Mouse (Mus musculus): ENCODE results near the gene Nkd1. TPM values are rescaled to one million over a fixed set of nuclear protein-coding genes. Genes with fewer than 3 reads are reported as not detected.

Nkd1 gene
- polyA plus RNA-seq, 1 experiment from 2014 or later = 35.8 TPM

GRCm38 (mm10) chr8:88574975-88575374 lies 53.8 kb downstream of the Nkd1 start:
- H3K27ac ChIP-seq (ENCODE audit: low read depth) = no peak overlapping the region
- no peaks in the 10 kb centered on the region for H3K9me3 ChIP-seq (ENCODE audit: control insufficient read depth, low read length)
- peaks cover 5% of the 10 kb centered on the region; the same call in 1 of the 2 replicates for H3K36me3 ChIP-seq (ENCODE audit: control insufficient read depth, insufficient read depth, low read length)
- no peak overlapping the region for H3K4me2 ChIP-seq (ENCODE audit: low read length)
- H3K4me1 ChIP-seq (replicated peaks; ENCODE audit: control insufficient read depth, insufficient read depth, low read length) = peaks cover 43% of the 10 kb centered on the region
- H3K9ac ChIP-seq (ENCODE audit: low read length) = no peak overlapping the region
- DNase-seq (ENCODE audit: low spot score) = no peak
- 79% methylated on average over 5 of the region's 5 CpGs for WGBS
- H3K27me3 ChIP-seq (replicated peaks; ENCODE audit: control insufficient read depth, insufficient read depth, low read length) = no peaks in the 10 kb centered on the region
- no peak for ATAC-seq (replicated peaks; ENCODE audit: low FRiP score, low TSS enrichment, low read depth)
- no peak overlapping the region for H3K4me3 ChIP-seq (ENCODE audit: low read depth, low read length)

- Histone ChIP-seq H3K36me3 (ENCODE audit: control insufficient read depth, insufficient read depth, low read length) (peaks cover 5% of the 10 kb centered on the region; the same call in 1 of the 2 replicates), H3K9ac (ENCODE audit: low read length) (no peak overlapping the region), H3K4me2 (ENCODE audit: low read length) (no peak overlapping the region), H3K27ac (ENCODE audit: low read depth) (peak overlapping the region; percentile 85), H3K4me3 (ENCODE audit: low read depth, low read length) (no peak overlapping the region), H3K27me3 (replicated peaks; ENCODE audit: control insufficient read depth, insufficient read depth, low read length) (no peaks in the 10 kb centered on the region), H3K9me3 (ENCODE audit: control insufficient read depth, low read length) (no peaks in the 10 kb centered on the region), H3K4me1 (replicated peaks; ENCODE audit: control insufficient read depth, insufficient read depth, low read length) (peaks cover 28% of the 10 kb centered on the region)
- DNase-seq (ENCODE audit: low spot score) = no peak
- WGBS = 52% methylated on average over 10 of the region's 10 CpGs
- ATAC-seq (replicated peaks; ENCODE audit: low FRiP score, low TSS enrichment, low read depth) = no peak; the same call in 1 of the 2 replicates
Observed at GRCm38 (mm10) chr8:88576351-88577142, 55.4 kb downstream of the Nkd1 start.

- ATAC-seq (replicated peaks; ENCODE audit: low FRiP score, low TSS enrichment, low read depth) = no peak
- H3K4me3 ChIP-seq (ENCODE audit: low read depth, low read length) = no peak overlapping the region
- peaks cover 5% of the 10 kb centered on the region; the same call in 1 of the 2 replicates for H3K36me3 ChIP-seq (ENCODE audit: control insufficient read depth, insufficient read depth, low read length)
- no peak overlapping the region; the same call in 1 of the 2 replicates for H3K27ac ChIP-seq (ENCODE audit: low read depth)
- no peak overlapping the region for H3K9ac ChIP-seq (ENCODE audit: low read length)
- no peak overlapping the region for H3K4me2 ChIP-seq (ENCODE audit: low read length)
- no peak for DNase-seq (ENCODE audit: low spot score)
- WGBS = 70% methylated on average over 5 of the region's 5 CpGs
- no peaks in the 10 kb centered on the region for H3K27me3 ChIP-seq (replicated peaks; ENCODE audit: control insufficient read depth, insufficient read depth, low read length)
- no peaks in the 10 kb centered on the region for H3K9me3 ChIP-seq (ENCODE audit: control insufficient read depth, low read length)
- peaks cover 21% of the 10 kb centered on the region for H3K4me1 ChIP-seq (replicated peaks; ENCODE audit: control insufficient read depth, insufficient read depth, low read length)
Observed at GRCm38 (mm10) chr8:88577666-88578065, 56.5 kb downstream of the Nkd1 start.

- DNase-seq (ENCODE audit: low spot score) = no peak
- Histone ChIP-seq H3K4me1 (replicated peaks; ENCODE audit: control insufficient read depth, insufficient read depth, low read length) (peaks cover 16% of the 10 kb centered on the region), H3K4me3 (ENCODE audit: low read depth, low read length) (no peak overlapping the region), H3K36me3 (ENCODE audit: control insufficient read depth, insufficient read depth, low read length) (peaks cover 12% of the 10 kb centered on the region; the same call in 1 of the 2 replicates), H3K4me2 (ENCODE audit: low read length) (no peak overlapping the region), H3K9ac (ENCODE audit: low read length) (no peak overlapping the region), H3K27ac (ENCODE audit: low read depth) (no peak overlapping the region), H3K9me3 (ENCODE audit: control insufficient read depth, low read length) (no peaks in the 10 kb centered on the region), H3K27me3 (replicated peaks; ENCODE audit: control insufficient read depth, insufficient read depth, low read length) (no peaks in the 10 kb centered on the region)
- no peak for ATAC-seq (replicated peaks; ENCODE audit: low FRiP score, low TSS enrichment, low read depth)
- 70% methylated on average over 14 of the region's 14 CpGs for WGBS
Observed at GRCm38 (mm10) chr8:88578413-88579175, 57.4 kb downstream of the Nkd1 start.

- Histone ChIP-seq H3K27me3 (replicated peaks; ENCODE audit: control insufficient read depth, insufficient read depth, low read length) (no peaks in the 10 kb centered on the region), H3K36me3 (ENCODE audit: control insufficient read depth, insufficient read depth, low read length) (peaks cover 12% of the 10 kb centered on the region; the same call in 1 of the 2 replicates), H3K4me2 (ENCODE audit: low read length) (no peak overlapping the region), H3K9me3 (ENCODE audit: control insufficient read depth, low read length) (no peaks in the 10 kb centered on the region), H3K4me3 (ENCODE audit: low read depth, low read length) (no peak overlapping the region), H3K27ac (ENCODE audit: low read depth) (no peak overlapping the region), H3K4me1 (replicated peaks; ENCODE audit: control insufficient read depth, insufficient read depth, low read length) (peaks cover 16% of the 10 kb centered on the region), H3K9ac (ENCODE audit: low read length) (no peak overlapping the region)
- ATAC-seq (replicated peaks; ENCODE audit: low FRiP score, low TSS enrichment, low read depth) (no peak), DNase-seq (ENCODE audit: low spot score) (no peak)
- 33% methylated on average over 7 of the region's 7 CpGs for WGBS
Observed at GRCm38 (mm10) chr8:88579246-88579645, 58.1 kb downstream of the Nkd1 start.

GRCm38 (mm10) chr8:88579668-88580330 lies 58.6 kb downstream of the Nkd1 start:
- no peak overlapping the region for H3K27ac ChIP-seq (ENCODE audit: low read depth)
- H3K4me1 ChIP-seq (replicated peaks; ENCODE audit: control insufficient read depth, insufficient read depth, low read length) = peaks cover 16% of the 10 kb centered on the region
- no peak for DNase-seq (ENCODE audit: low spot score)

GRCm38 (mm10) chr8:88580785-88581184 lies 59.6 kb downstream of the Nkd1 start:
- Histone ChIP-seq H3K4me2 (ENCODE audit: low read length) (no peak overlapping the region), H3K27me3 (replicated peaks; ENCODE audit: control insufficient read depth, insufficient read depth, low read length) (no peaks in the 10 kb centered on the region), H3K4me1 (replicated peaks; ENCODE audit: control insufficient read depth, insufficient read depth, low read length) (peaks cover 12% of the 10 kb centered on the region), H3K9me3 (ENCODE audit: control insufficient read depth, low read length) (no peaks in the 10 kb centered on the region), H3K27ac (ENCODE audit: low read depth) (no peak overlapping the region), H3K4me3 (ENCODE audit: low read depth, low read length) (no peak overlapping the region), H3K36me3 (ENCODE audit: control insufficient read depth, insufficient read depth, low read length) (peaks cover 11% of the 10 kb centered on the region), H3K9ac (ENCODE audit: low read length) (no peak overlapping the region)
- 79% methylated on average over 7 of the region's 7 CpGs for WGBS
- DNase-seq (ENCODE audit: low spot score) = no peak
- no peak for ATAC-seq (replicated peaks; ENCODE audit: low FRiP score, low TSS enrichment, low read depth)

More at GRCm38 (mm10) chr8:88579668-88580330, 58.6 kb downstream of the Nkd1 start:
- Histone ChIP-seq H3K4me3 (ENCODE audit: low read depth, low read length) (no peak overlapping the region), H3K36me3 (ENCODE audit: control insufficient read depth, insufficient read depth, low read length) (peaks cover 8% of the 10 kb centered on the region; the same call in 1 of the 2 replicates), H3K9me3 (ENCODE audit: control insufficient read depth, low read length) (no peaks in the 10 kb centered on the region), H3K4me2 (ENCODE audit: low read length) (no peak overlapping the region), H3K27me3 (replicated peaks; ENCODE audit: control insufficient read depth, insufficient read depth, low read length) (no peaks in the 10 kb centered on the region), H3K9ac (ENCODE audit: low read length) (no peak overlapping the region)
- 77% methylated on average over 18 of the region's 18 CpGs for WGBS
- no peak for ATAC-seq (replicated peaks; ENCODE audit: low FRiP score, low TSS enrichment, low read depth)

- peaks cover 30% of the 10 kb centered on the region for H3K36me3 ChIP-seq (ENCODE audit: control insufficient read depth, insufficient read depth, low read length)
Observed at GRCm38 (mm10) chr8:88583863-88584262, 62.7 kb downstream of the Nkd1 start.

More at GRCm38 (mm10) chr8:88583863-88584262, 62.7 kb downstream of the Nkd1 start:
- no peak overlapping the region for H3K4me3 ChIP-seq (ENCODE audit: low read depth, low read length)
- no peak overlapping the region for H3K9ac ChIP-seq (ENCODE audit: low read length)
- no peaks in the 10 kb centered on the region for H3K27me3 ChIP-seq (replicated peaks; ENCODE audit: control insufficient read depth, insufficient read depth, low read length)
- no peaks in the 10 kb centered on the region for H3K9me3 ChIP-seq (ENCODE audit: control insufficient read depth, low read length)
- no peak overlapping the region for H3K27ac ChIP-seq (ENCODE audit: low read depth)
- DNase-seq (ENCODE audit: low spot score) (no peak), ATAC-seq (replicated peaks; ENCODE audit: low FRiP score, low TSS enrichment, low read depth) (no peak)
- 92% methylated on average over 3 of the region's 3 CpGs for WGBS
- H3K4me1 ChIP-seq (replicated peaks; ENCODE audit: control insufficient read depth, insufficient read depth, low read length) = peaks cover 5% of the 10 kb centered on the region
- no peak overlapping the region for H3K4me2 ChIP-seq (ENCODE audit: low read length)
